Mouse (Mus musculus) CH12.LX (cell line): Measurements from ENCODE around the gene Ddx55. TPM values are rescaled to one million over a fixed set of nuclear protein-coding genes. Genes with fewer than 3 reads are reported as not detected.

Experiments used
- DNase-seq: peaks from one replicate; pipeline ENCODE4 v3.0.0-alpha.2; 2013; ENCODE audit errors: extremely low read depth
- H3K27ac ChIP-seq: 2 replicates; pipeline ENCODE4 v1.5.1; 2012; ENCODE audit warnings: low read depth, mild to moderate bottlenecking, control low read depth, moderate library complexity; ENCODE audit not compliant: insufficient read depth
- H3K27me3 ChIP-seq: replicated peaks from 2 replicates; pipeline ENCODE3; 2012; ENCODE audit warnings: inconsistent platforms
- H3K36me3 ChIP-seq, 2 experiments: replicated peaks in 1 of 2; 2 replicates each; pipeline versions ENCODE3 to v1.6.1; 2012; ENCODE audit warnings: inconsistent platforms in 1 of 2, low read length in 1 of 2, mild to moderate bottlenecking in 1 of 2, mixed read lengths in 1 of 2, moderate library complexity in 1 of 2; ENCODE audit not compliant: control insufficient read depth in 1 of 2, insufficient read depth in 1 of 2
- H3K4me1 ChIP-seq, 2 experiments: 2 replicates each; pipeline ENCODE4 v1.6.1; 2012; ENCODE audit warnings: inconsistent platforms in 1 of 2, moderate library complexity in 1 of 2; ENCODE audit not compliant: insufficient read depth in 2 of 2, control insufficient read depth in 1 of 2
- H3K4me2 ChIP-seq: 2 replicates; pipeline ENCODE4 v1.6.1; 2012; ENCODE audit warnings: low read depth, mild to moderate bottlenecking, control low read depth; ENCODE audit not compliant: poor library complexity, insufficient read depth, severe bottlenecking
- H3K4me3 ChIP-seq, 3 experiments: fragments of 150-350 bp in 1 of 3; sonication (generic) in 1 of 3; replicated peaks in 1 of 3; 2 replicates each; pipeline versions ENCODE3 to v1.5.1; 2011 to 2012; ENCODE audit warnings: low read depth in 2 of 3, low read length in 2 of 3, mild to moderate bottlenecking in 2 of 3, moderate library complexity in 2 of 3, control low read depth in 1 of 3, improper control_type of control experiment in 1 of 3, inconsistent platforms in 1 of 3, mixed read lengths in 1 of 3; ENCODE audit not compliant: poor library complexity in 1 of 3
- H3K79me2 ChIP-seq: replicated peaks from 2 replicates; pipeline ENCODE4 v1.6.1; 2012; ENCODE audit warnings: mild to moderate bottlenecking, moderate library complexity; ENCODE audit not compliant: control insufficient read depth, poor library complexity, insufficient read depth, severe bottlenecking; ENCODE audit errors: extremely low read depth
- H3K9ac ChIP-seq: 2 replicates; pipeline ENCODE4 v1.6.1; 2012; ENCODE audit warnings: low read depth, mild to moderate bottlenecking, control low read depth, moderate library complexity; ENCODE audit not compliant: insufficient read depth
- H3K9me3 ChIP-seq: replicated peaks from 2 replicates; pipeline ENCODE3; 2012; ENCODE audit warnings: low read length, inconsistent platforms, mixed read lengths
- BHLHE40 ChIP-seq: IDR thresholded peaks from 2 replicates; pipeline ENCODE4 v1.6.1; 2011; ENCODE audit warnings: mild to moderate bottlenecking, low read depth, low read length, improper control_type of control experiment
- CHD2 ChIP-seq: IDR thresholded peaks from 2 replicates; pipeline ENCODE4 v1.6.1; 2011; ENCODE audit warnings: low read length, improper control_type of control experiment
- CTCF ChIP-seq, 2 experiments: IDR thresholded peaks in 1 of 2; conservative IDR thresholded peaks in 1 of 2; 2 replicates each; pipeline ENCODE4 v1.5.1; 2011 to 2012; ENCODE audit warnings: low read depth in 2 of 2, low read length in 2 of 2, improper control_type of control experiment in 1 of 2, inconsistent platforms in 1 of 2, mild to moderate bottlenecking in 1 of 2, moderate library complexity in 1 of 2
- E2F4 ChIP-seq: IDR thresholded peaks from 2 replicates; pipeline ENCODE4 v1.6.1; 2011; ENCODE audit warnings: low read depth, low read length, improper control_type of control experiment; ENCODE audit not compliant: insufficient replicate concordance
- ELF1 ChIP-seq: IDR thresholded peaks from 2 replicates; pipeline ENCODE4 v1.6.1; 2014; ENCODE audit warnings: low read depth, mild to moderate bottlenecking, inconsistent platforms, low read length, improper control_type of control experiment
- JUN ChIP-seq: IDR thresholded peaks from 2 replicates; pipeline ENCODE4 v1.6.1; 2011; ENCODE audit warnings: low read depth, mild to moderate bottlenecking, low read length, improper control_type of control experiment, moderate library complexity; ENCODE audit not compliant: insufficient read depth
- KAT2A ChIP-seq: IDR thresholded peaks from 2 replicates; pipeline ENCODE4 v1.6.1; 2012; ENCODE audit warnings: low read length, improper control_type of control experiment, inconsistent platforms; ENCODE audit not compliant: insufficient replicate concordance
- MAFK ChIP-seq: IDR thresholded peaks from 2 replicates; pipeline ENCODE4 v1.6.1; 2011; ENCODE audit warnings: low read length, improper control_type of control experiment; ENCODE audit not compliant: insufficient replicate concordance
- MAX ChIP-seq: IDR thresholded peaks from 2 replicates; pipeline ENCODE4 v1.6.1; 2011; ENCODE audit warnings: low read length, improper control_type of control experiment
- MEF2A ChIP-seq: IDR thresholded peaks from 2 replicates; pipeline ENCODE4 v1.6.1; 2014; ENCODE audit warnings: low read depth, mild to moderate bottlenecking, inconsistent platforms, low read length, improper control_type of control experiment, borderline replicate concordance
- MXI1 ChIP-seq: IDR thresholded peaks from 2 replicates; pipeline ENCODE4 v1.6.1; 2011; ENCODE audit warnings: mild to moderate bottlenecking, low read depth, low read length, improper control_type of control experiment
- NELFE ChIP-seq: IDR thresholded peaks from 2 replicates; pipeline ENCODE4 v1.6.1; 2011; ENCODE audit warnings: low read depth, low read length, improper control_type of control experiment
- NRF1 ChIP-seq: IDR thresholded peaks from 2 replicates; pipeline ENCODE4 v1.6.1; 2014; ENCODE audit warnings: low read depth, mild to moderate bottlenecking, inconsistent platforms, low read length, improper control_type of control experiment, moderate library complexity
- POLR2AphosphoS2 ChIP-seq: IDR thresholded peaks from 2 replicates; pipeline ENCODE4 v1.6.1; 2011; ENCODE audit warnings: low read depth, low read length, improper control_type of control experiment
- RAD21 ChIP-seq: IDR thresholded peaks from 2 replicates; pipeline ENCODE4 v1.6.1; 2011; ENCODE audit warnings: low read depth, mild to moderate bottlenecking, low read length, improper control_type of control experiment, moderate library complexity
- UBTF ChIP-seq: IDR thresholded peaks from 2 replicates; pipeline ENCODE4 v1.6.1; 2012; ENCODE audit warnings: low read depth, mild to moderate bottlenecking, inconsistent platforms, low read length, improper control_type of control experiment, moderate library complexity
- USF1 ChIP-seq: IDR thresholded peaks from 2 replicates; pipeline ENCODE4 v1.6.1; 2014; ENCODE audit warnings: low read depth, mild to moderate bottlenecking, inconsistent platforms, low read length, improper control_type of control experiment
- ZKSCAN1 ChIP-seq: IDR thresholded peaks from 2 replicates; pipeline ENCODE4 v1.6.1; 2012; ENCODE audit warnings: low read depth, inconsistent platforms, low read length, improper control_type of control experiment, borderline replicate concordance
- ZMIZ1 ChIP-seq: IDR thresholded peaks from 2 replicates; pipeline ENCODE4 v1.6.1; 2012; ENCODE audit warnings: low read depth, mild to moderate bottlenecking, inconsistent platforms, low read length, improper control_type of control experiment
- dilution Hi-C: fragments of 300-500 bp; cut with MboI; formaldehyde crosslinking; loops from 2 replicates; pipeline ENCODE4 v1.14.3; 2020; ENCODE audit warnings: low sequenced_read_pairs; ENCODE audit not compliant: extremely low pct_unique_long_range_greater_than_20kb, extremely low pct_ligation_motif_present
- in situ Hi-C: fragments of 300-500 bp; cut with MboI; formaldehyde crosslinking; loops from 3 replicates; pipeline ENCODE4 v1.14.3; 2019; ENCODE audit warnings: low sequenced_read_pairs, low pct_ligation_motif_present, low pct_unique_long_range_greater_than_20kb, mixed read lengths
- polyA plus RNA-seq: library from polyadenylated mRNA; unstranded; fragments of >175 nt; gene quantifications from 2 replicates; pipeline ENCODE4 v1.2.1, GENCODE M21; 2012; ENCODE audit warnings: low read depth; ENCODE audit not compliant: insufficient read length
- total RNA-seq, 2 experiments: library from RNA; depleted of rRNA; stranded (reverse); fragments of 300-350 nt in 1 of 2; fragments of >200 nt in 1 of 2; gene quantifications; 2 replicates each; pipeline ENCODE4 v1.2.3; 2012 to 2014

The Ddx55 gene
- total and polyA plus RNA-seq, 3 experiments, result 15.1 to 25.9 (median 18.2) TPM

DNA sequence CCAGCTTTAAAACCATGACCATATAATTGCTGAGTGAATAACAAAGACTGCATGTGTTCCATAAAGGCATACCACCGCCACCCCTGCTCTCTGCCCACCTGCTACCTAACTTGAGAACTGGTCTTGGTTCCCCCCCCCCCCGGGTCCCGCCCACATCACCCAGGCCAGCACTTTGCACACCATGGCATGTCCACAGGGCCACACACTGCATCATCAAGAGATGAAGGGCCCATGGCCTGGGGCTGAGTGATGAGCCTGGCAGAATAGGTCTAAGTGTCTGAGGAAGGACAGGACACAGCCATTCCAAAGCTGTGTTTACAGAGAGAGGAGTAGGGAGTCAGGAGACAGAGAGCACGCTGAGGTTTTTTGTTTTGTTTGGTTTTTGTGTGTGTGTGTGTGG is 24.3 kb upstream of the Ddx55 start:
- dilution Hi-C loops, result no loop called here
- peaks cover 2% of the 10 kb centered on the region for H3K27me3 ChIP-seq
- H3K9ac ChIP-seq, result no peak overlapping the region
- no peak overlapping the region for H3K4me2 ChIP-seq
- H3K4me1 ChIP-seq, result peaks cover 11 to 19% of the 10 kb centered on the region in 2 experiments; a peak in 3 of 4 replicates
- no peaks in the 10 kb centered on the region for H3K79me2 ChIP-seq
- no peaks in the 10 kb centered on the region for H3K9me3 ChIP-seq
- TF ChIP-seq MXI1 (no peak), RAD21 (no peak), ELF1 (no peak), UBTF (no peak), NRF1 (no peak), MAFK (no peak), MAX (no peak), POLR2AphosphoS2 (no peak), BHLHE40 (no peak), CHD2 (no peak), KAT2A (no peak), MEF2A (no peak), JUN (no peak), CTCF (conservative IDR thresholded peaks at IDR 0.05 in 1 of 2, IDR thresholded peaks at IDR 0.05 in 1 of 2; ENCODE audit: low read depth in 2 of 2, low read length in 2 of 2) (no peak), E2F4 (no peak), ZKSCAN1 (no peak), USF1 (no peak)
- in situ Hi-C loops, result loop anchor here (5.0 kb wide), 1 partner anchor 36 kb away; no protein-coding TSS in a partner anchor
- no peak overlapping the region for H3K4me3 ChIP-seq
- no peak for DNase-seq
- no peak overlapping the region for H3K27ac ChIP-seq
- no peaks in the 10 kb centered on the region for H3K36me3 ChIP-seq

DNA sequence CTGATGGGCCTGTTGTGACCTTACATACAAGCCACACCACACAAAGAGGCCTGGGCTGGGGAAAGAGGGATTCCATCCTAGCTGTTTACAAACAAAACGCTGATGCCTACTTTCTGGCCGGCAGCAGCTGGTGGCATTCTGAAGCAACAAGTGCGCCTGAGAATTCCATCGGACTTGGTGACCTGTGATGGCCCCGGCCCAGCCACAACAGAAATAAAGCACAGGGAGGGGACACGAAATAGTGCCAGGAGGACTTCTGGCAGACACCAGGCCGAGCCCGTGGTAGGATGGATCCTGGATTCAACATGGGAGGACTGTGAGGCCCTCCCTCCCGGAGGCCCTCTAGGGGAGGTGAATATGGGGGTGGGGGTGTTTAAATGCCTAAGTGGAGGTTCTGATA is 23.9 kb upstream of the Ddx55 start:
- H3K9ac ChIP-seq, result no peak overlapping the region
- no peak overlapping the region for H3K27ac ChIP-seq
- H3K4me3 ChIP-seq, result no peak overlapping the region
- peaks cover 4% of the 10 kb centered on the region for H3K27me3 ChIP-seq
- H3K4me1 ChIP-seq, result peaks cover 11 to 19% of the 10 kb centered on the region in 2 experiments; a peak in 3 of 4 replicates
- H3K4me2 ChIP-seq, result no peak overlapping the region
- DNase-seq, result no peak
- H3K79me2 ChIP-seq, result no peaks in the 10 kb centered on the region
- TF ChIP-seq ZMIZ1, result no peak
- no peak for TF ChIP-seq NELFE
- H3K36me3 ChIP-seq, result no peaks in the 10 kb centered on the region
- in situ Hi-C loops (loop anchor here (5.0 kb wide), 1 partner anchor 36 kb away; no protein-coding TSS in a partner anchor), dilution Hi-C loops (no loop called here)
- no peaks in the 10 kb centered on the region for H3K9me3 ChIP-seq
